Mouse (Mus musculus) kidney, embryonic 15.5 days (tissue): Measurements from ENCODE around the gene Armc8. TPM values are rescaled to one million over a fixed set of nuclear protein-coding genes. Genes with fewer than 3 reads are reported as not detected.

Experiments used
- ATAC-seq: fragments of 200-750 bp; cut with Nextera tagmentation; replicated peaks from 2 replicates; pipeline ENCODE4 v1.8.0; 2017; ENCODE audit warnings: moderate TSS enrichment; ENCODE audit not compliant: low FRiP score
- H3K27ac ChIP-seq: fragments of 300-500 bp; sonication (generic); 2 replicates; pipeline ENCODE4 v1.5.1; 2015; ENCODE audit warnings: mild to moderate bottlenecking, inconsistent platforms
- H3K27me3 ChIP-seq: fragments of 300-500 bp; sonication (generic); 2 replicates; pipeline ENCODE4 v1.6.1; 2015; ENCODE audit warnings: inconsistent platforms
- H3K36me3 ChIP-seq: fragments of 300-500 bp; sonication (generic); 2 replicates; pipeline ENCODE4 v1.6.1; 2015; ENCODE audit warnings: inconsistent platforms
- H3K4me1 ChIP-seq: fragments of 300-500 bp; sonication (generic); 2 replicates; pipeline ENCODE4 v1.6.1; 2015; ENCODE audit warnings: inconsistent platforms
- H3K4me2 ChIP-seq: fragments of 300-500 bp; sonication (generic); 2 replicates; pipeline ENCODE4 v1.6.1; 2015; ENCODE audit warnings: moderate library complexity, mild to moderate bottlenecking, inconsistent platforms
- H3K4me3 ChIP-seq: fragments of 300-500 bp; sonication (generic); replicated peaks from 2 replicates; pipeline ENCODE4 v1.5.1; 2015; ENCODE audit warnings: mild to moderate bottlenecking, inconsistent platforms
- H3K9ac ChIP-seq: fragments of 300-500 bp; sonication (generic); 2 replicates; pipeline ENCODE4 v1.6.1; 2015; ENCODE audit warnings: mild to moderate bottlenecking, inconsistent platforms
- H3K9me3 ChIP-seq: fragments of 300-500 bp; sonication (generic); replicated peaks from 2 replicates; pipeline ENCODE4 v1.6.1; 2016; ENCODE audit warnings: inconsistent platforms
- WGBS: fragments of 180-500 bp; shearing (Covaris S2); methylation state at CpG from one replicate; pipeline ENCODE4 v1.1.7; 2015; ENCODE audit warnings: mixed read lengths; 5-methylcytosine and 5-hydroxymethylcytosine counted together
- polyA plus RNA-seq: library from polyadenylated mRNA; unstranded; fragments of >200 nt; fragmentation: Nextera tagmentation; extraction: Ambion mirVana; gene quantifications from 2 replicates; pipeline ENCODE4 v1.2.1, GENCODE M21; 2015

The Armc8 gene
- polyA plus RNA-seq, 1 experiment from 2014 or later = 23.9 TPM

GRCm38 (mm10) chr9:99491050-99491449, 77.6 kb downstream of the Armc8 start:
- H3K27me3 ChIP-seq = no peaks in the 10 kb centered on the region
- WGBS = 90% methylated on average over 4 of the region's 4 CpGs
- no peak for ATAC-seq
- H3K27ac ChIP-seq = no peak overlapping the region
- H3K4me2 ChIP-seq = no peak overlapping the region
- H3K4me1 ChIP-seq = no peaks in the 10 kb centered on the region
- no peaks in the 10 kb centered on the region for H3K9me3 ChIP-seq
- H3K36me3 ChIP-seq = peaks cover 60% of the 10 kb centered on the region
- H3K4me3 ChIP-seq = no peak overlapping the region
- no peak overlapping the region for H3K9ac ChIP-seq

DNA sequence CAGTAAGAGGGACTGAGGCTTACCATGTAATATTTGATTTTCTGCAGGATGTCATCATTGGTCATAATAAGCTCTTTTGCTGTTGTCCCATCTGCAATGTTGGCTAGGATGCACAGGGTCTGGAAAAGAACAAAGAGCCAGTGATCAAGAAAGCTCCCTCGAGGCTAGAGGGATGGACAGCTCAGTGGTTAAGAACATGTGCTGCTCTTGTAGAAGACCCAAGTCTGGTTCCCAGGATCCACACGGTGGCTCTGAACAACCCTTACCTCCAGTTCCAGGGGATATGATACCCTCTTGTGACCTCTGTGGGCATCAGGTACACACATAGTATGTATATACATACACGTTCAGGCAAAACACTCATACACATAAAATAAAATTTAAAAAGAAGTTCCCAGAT, 80.9 kb downstream of the Armc8 start:
- no peak overlapping the region for H3K4me3 ChIP-seq
- H3K36me3 ChIP-seq = peaks cover 64% of the 10 kb centered on the region
- no peaks in the 10 kb centered on the region for H3K9me3 ChIP-seq
- WGBS = 87% methylated on average over 3 of the region's 3 CpGs
- ATAC-seq = no peak
- H3K9ac ChIP-seq = no peak overlapping the region
- H3K27me3 ChIP-seq = no peaks in the 10 kb centered on the region
- H3K27ac ChIP-seq = no peak overlapping the region
- H3K4me1 ChIP-seq = no peaks in the 10 kb centered on the region
- no peak overlapping the region for H3K4me2 ChIP-seq

DNA sequence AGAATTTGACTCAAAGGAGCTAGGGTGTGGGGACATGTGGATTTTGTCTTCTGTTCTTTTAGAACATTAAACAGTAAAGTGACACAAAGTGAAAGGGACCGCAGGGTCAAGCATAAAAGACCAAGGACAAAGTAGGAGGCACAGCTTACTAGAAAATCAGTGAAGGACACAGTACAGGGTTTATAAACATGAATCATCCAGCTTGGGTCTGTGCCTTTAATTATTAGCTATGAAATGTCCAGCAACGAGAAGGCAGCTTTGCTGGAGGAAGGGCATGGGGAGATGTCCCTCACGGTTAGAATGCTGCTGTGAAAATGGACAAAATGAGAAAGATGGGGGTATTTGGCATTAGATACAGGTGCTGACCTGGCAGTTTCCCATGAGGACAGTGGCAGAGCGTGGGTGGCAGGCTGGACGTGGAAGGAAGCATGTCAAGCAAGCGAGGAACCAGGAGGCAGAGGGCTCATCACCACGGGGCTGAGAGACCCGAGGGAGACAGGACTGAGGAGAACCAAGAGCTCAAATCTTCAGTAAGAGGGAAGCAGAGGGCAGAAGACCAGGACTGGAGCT, 81.5 kb downstream of the Armc8 start:
- Histone ChIP-seq H3K4me2 (no peak overlapping the region), H3K36me3 (peaks cover 69% of the 10 kb centered on the region), H3K27ac (no peak overlapping the region), H3K9me3 (no peaks in the 10 kb centered on the region), H3K9ac (no peak overlapping the region), H3K4me1 (no peaks in the 10 kb centered on the region), H3K4me3 (no peak overlapping the region), H3K27me3 (no peaks in the 10 kb centered on the region)
- ATAC-seq = no peak
- 85% methylated on average over 8 of the region's 8 CpGs for WGBS

- Histone ChIP-seq H3K36me3 (peaks cover 80% of the 10 kb centered on the region), H3K9ac (no peak overlapping the region), H3K4me1 (no peaks in the 10 kb centered on the region), H3K27me3 (no peaks in the 10 kb centered on the region), H3K4me2 (no peak overlapping the region), H3K4me3 (no peak overlapping the region), H3K9me3 (no peaks in the 10 kb centered on the region), H3K27ac (no peak overlapping the region)
- 90% methylated on average over 4 of the region's 4 CpGs for WGBS
- no peak for ATAC-seq
Measured at GRCm38 (mm10) chr9:99485144-99485543, 83.6 kb downstream of the Armc8 start.

- no peak overlapping the region for H3K27ac ChIP-seq
- no peak overlapping the region for H3K4me2 ChIP-seq
- peaks cover 80% of the 10 kb centered on the region for H3K36me3 ChIP-seq
- H3K27me3 ChIP-seq = no peaks in the 10 kb centered on the region
- no peak overlapping the region for H3K9ac ChIP-seq
- H3K9me3 ChIP-seq = no peaks in the 10 kb centered on the region
- ATAC-seq = no peak
- H3K4me3 ChIP-seq = no peak overlapping the region
- H3K4me1 ChIP-seq = no peaks in the 10 kb centered on the region
Measured at GRCm38 (mm10) chr9:99484632-99485031, 84.1 kb downstream of the Armc8 start.

GRCm38 (mm10) chr9:99483191-99483590, 85.5 kb downstream of the Armc8 start:
- Histone ChIP-seq H3K27me3 (no peaks in the 10 kb centered on the region), H3K4me2 (no peak overlapping the region), H3K9ac (no peak overlapping the region), H3K27ac (no peak overlapping the region), H3K4me3 (no peak overlapping the region), H3K4me1 (no peaks in the 10 kb centered on the region), H3K9me3 (no peaks in the 10 kb centered on the region), H3K36me3 (peaks cover 75% of the 10 kb centered on the region)
- WGBS = 89% methylated on average over 4 of the region's 4 CpGs
- ATAC-seq = no peak

DNA sequence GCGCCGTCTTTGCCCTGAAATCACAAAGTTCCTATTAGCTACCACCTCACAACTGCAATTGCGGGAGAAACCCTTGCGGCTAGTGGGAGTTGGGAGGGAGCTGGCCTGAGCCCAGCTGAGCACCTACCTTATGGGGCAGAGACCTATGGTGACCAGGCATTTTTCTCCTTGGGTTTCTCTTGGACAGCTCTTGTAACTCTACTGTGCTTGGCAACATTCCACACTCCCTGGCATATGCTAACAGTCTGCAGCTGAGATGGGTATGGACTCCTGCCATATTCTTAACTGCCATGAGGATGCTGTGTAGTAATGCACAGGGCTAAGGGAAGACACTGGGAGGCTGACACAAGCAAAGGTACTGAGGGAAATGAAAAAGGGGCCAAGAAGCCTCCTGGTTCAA, 87.9 kb downstream of the Armc8 start:
- WGBS = 88% methylated on average over 4 of the region's 4 CpGs

DNA sequence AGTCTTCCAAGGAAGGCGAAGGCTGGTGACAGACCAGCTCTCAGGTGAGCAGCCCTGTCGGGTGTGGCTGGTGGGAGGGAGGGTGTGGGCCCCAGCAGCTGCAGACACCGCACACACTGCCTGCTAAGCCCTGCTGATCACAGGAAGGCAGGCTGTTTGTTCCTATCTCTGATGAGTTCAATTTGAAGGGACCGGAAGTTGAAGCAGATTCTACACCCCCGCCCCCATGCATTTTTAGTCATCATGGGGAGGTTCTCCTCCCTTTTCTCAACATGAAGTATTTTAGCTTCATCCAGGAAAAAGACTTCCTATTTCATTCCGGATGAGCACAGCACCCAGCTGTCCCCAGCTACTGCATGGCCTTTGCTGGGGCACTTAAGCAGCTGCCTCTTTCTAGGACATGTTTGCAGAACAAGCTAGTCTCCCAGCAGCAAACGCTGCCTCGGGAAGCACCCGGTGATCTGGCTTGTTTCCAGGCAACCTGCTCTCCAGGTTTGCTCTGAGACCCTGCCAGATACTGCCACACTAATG, 89.5 kb downstream of the Armc8 start:
- H3K4me3 ChIP-seq = no peak overlapping the region
- no peaks in the 10 kb centered on the region for H3K9me3 ChIP-seq
- no peaks in the 10 kb centered on the region for H3K4me1 ChIP-seq
- peaks cover 51% of the 10 kb centered on the region for H3K36me3 ChIP-seq
- H3K4me2 ChIP-seq = no peak overlapping the region
- 66% methylated on average over 9 of the region's 9 CpGs for WGBS
- no peak for ATAC-seq
- no peaks in the 10 kb centered on the region for H3K27me3 ChIP-seq
- H3K27ac ChIP-seq = no peak overlapping the region
- H3K9ac ChIP-seq = no peak overlapping the region

More for the DNA sequence above, 87.9 kb downstream of the Armc8 start:
- Histone ChIP-seq H3K4me1 (no peaks in the 10 kb centered on the region), H3K4me2 (no peak overlapping the region), H3K27me3 (no peaks in the 10 kb centered on the region), H3K9me3 (no peaks in the 10 kb centered on the region), H3K9ac (no peak overlapping the region), H3K27ac (no peak overlapping the region), H3K36me3 (peaks cover 51% of the 10 kb centered on the region), H3K4me3 (no peak overlapping the region)
- ATAC-seq = no peak

- Histone ChIP-seq H3K4me1 (0 out of 2 replicates have a peak, but pooled peaks cover 10% of the 10 kb centered on the region), H3K9ac (no peak overlapping the region), H3K4me2 (no peak overlapping the region), H3K9me3 (no peaks in the 10 kb centered on the region), H3K27me3 (no peaks in the 10 kb centered on the region), H3K4me3 (no peak overlapping the region), H3K27ac (no peak overlapping the region), H3K36me3 (peaks cover 9% of the 10 kb centered on the region)
- 51% methylated on average over 7 of the region's 7 CpGs for WGBS
- ATAC-seq = no peak
Measured at GRCm38 (mm10) chr9:99471334-99471733, 97.4 kb downstream of the Armc8 start.

DNA sequence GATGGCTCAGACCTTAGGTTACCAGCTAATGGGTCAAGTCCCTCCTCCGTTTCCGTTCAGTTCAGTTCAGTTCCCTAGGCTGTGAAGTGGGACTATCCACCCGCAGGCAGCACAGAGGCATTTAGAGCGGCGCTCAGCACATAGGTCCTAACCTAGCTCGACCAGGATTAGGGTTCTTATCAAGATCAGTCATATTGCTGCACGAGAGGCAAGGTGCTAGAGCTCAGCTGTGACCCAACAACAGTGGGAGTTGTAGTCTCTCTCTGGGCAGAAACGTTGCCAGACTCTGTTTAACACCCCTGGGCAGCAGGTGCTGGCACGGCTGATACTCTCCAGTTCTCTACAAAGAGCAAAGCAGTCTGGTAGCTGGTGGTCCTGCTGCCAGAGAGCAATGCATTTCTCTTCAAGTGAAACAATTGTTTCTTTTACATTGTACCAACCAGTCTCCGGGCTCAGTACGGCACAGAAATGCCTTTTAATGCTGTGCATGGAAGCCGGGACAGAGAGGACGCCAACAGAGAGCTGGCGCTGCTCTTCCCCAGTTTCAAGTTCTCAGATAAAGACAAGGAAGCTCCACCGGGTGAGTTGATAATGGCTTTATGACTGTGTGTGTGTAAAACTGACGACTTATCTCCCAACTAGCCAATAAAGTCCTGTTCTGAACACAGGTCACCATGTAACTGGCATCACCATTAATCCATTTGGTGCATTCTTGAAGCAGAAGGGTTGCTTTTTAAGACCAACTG, 98.2 kb downstream of the Armc8 start:
- Histone ChIP-seq H3K4me2 (no peak overlapping the region), H3K9me3 (no peaks in the 10 kb centered on the region), H3K27me3 (no peaks in the 10 kb centered on the region), H3K27ac (no peak overlapping the region), H3K9ac (no peak overlapping the region), H3K4me1 (0 out of 2 replicates have a peak, but pooled peaks cover 10% of the 10 kb centered on the region), H3K36me3 (peaks cover 8% of the 10 kb centered on the region), H3K4me3 (no peak overlapping the region)
- 51% methylated on average over 16 of the region's 16 CpGs for whole genome bisulfite sequencing
- no peak; the same call in 1 of the 2 replicates for ATAC-seq

- H3K4me2 ChIP-seq = no peak overlapping the region
- 0 out of 2 replicates have a peak, but pooled peaks cover 10% of the 10 kb centered on the region for H3K4me1 ChIP-seq
- no peaks in the 10 kb centered on the region for H3K9me3 ChIP-seq
- H3K4me3 ChIP-seq = no peak overlapping the region
- peaks cover under 1% of the 10 kb centered on the region; the same call in 1 of the 2 replicates for H3K36me3 ChIP-seq
- H3K27ac ChIP-seq = no peak overlapping the region
- H3K9ac ChIP-seq = no peak overlapping the region
- 0 out of 2 replicates have a peak, but pooled peaks have one; percentile 33 for ATAC-seq
- H3K27me3 ChIP-seq = no peaks in the 10 kb centered on the region
- WGBS = 63% methylated on average over 8 of the region's 8 CpGs
Measured at GRCm38 (mm10) chr9:99469681-99470273, 98.9 kb downstream of the Armc8 start.

DNA sequence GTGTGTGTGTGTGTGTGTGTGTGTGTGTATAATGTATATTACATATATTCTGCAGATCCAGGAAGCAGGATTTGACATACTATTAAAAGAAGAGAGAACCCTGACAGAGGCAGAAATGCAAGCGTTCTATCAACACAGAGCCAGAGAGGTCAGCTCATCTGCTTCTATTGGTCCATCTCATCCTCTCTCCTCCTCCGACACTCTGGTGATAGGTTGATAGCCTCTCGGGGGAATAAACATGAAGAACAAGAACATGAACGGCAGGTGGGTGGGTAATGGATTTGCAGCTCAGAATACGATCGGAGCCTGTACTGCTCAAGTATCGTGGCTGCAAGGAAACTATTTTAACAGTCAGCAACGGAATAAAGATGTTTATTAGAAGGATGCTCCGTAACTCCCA, 100.1 kb downstream of the Armc8 start:
- Histone ChIP-seq H3K27me3 (no peaks in the 10 kb centered on the region), H3K4me2 (no peak overlapping the region), H3K9me3 (no peaks in the 10 kb centered on the region), H3K4me1 (0 out of 2 replicates have a peak, but pooled peaks cover 10% of the 10 kb centered on the region), H3K9ac (no peak overlapping the region), H3K36me3 (no peaks in the 10 kb centered on the region), H3K4me3 (no peak overlapping the region), H3K27ac (no peak overlapping the region)
- no peak for ATAC-seq
- WGBS = 76% methylated on average over 9 of the region's 9 CpGs
